Mouse (Mus musculus) neural tube, embryonic 14.5 days (tissue): ENCODE measurements around the gene Trim65. TPM values are rescaled to one million over a fixed set of nuclear protein-coding genes. Genes with fewer than 3 reads are reported as not detected.
A peak's percentile ranks its signal among the peaks of the same experiment; 100 is the strongest.

Source experiments
- ATAC-seq: fragments of 200-750 bp; cut with Nextera tagmentation; 2 replicates; pipeline ENCODE4 v1.8.0; 2017; ENCODE audit warnings: low read depth, mild to moderate bottlenecking, moderate TSS enrichment, moderate library complexity
- H3K27ac ChIP-seq: fragments of 300-500 bp; sonication (generic); 2 replicates; pipeline ENCODE4 v1.5.1; 2014; ENCODE audit warnings: low read depth, mild to moderate bottlenecking, control low read depth, low read length, moderate library complexity, mixed read lengths
- H3K27me3 ChIP-seq: fragments of 300-500 bp; sonication (generic); 2 replicates; pipeline ENCODE4 v1.6.1; 2014; ENCODE audit warnings: low read length; ENCODE audit not compliant: control insufficient read depth, insufficient read depth
- H3K36me3 ChIP-seq: fragments of 300-500 bp; sonication (generic); 2 replicates; pipeline ENCODE4 v1.6.1; 2014; ENCODE audit warnings: low read length, mixed read lengths; ENCODE audit not compliant: control insufficient read depth, insufficient read depth
- H3K4me1 ChIP-seq: fragments of 300-500 bp; sonication (generic); 2 replicates; pipeline ENCODE4 v1.6.1; 2014; ENCODE audit warnings: low read length; ENCODE audit not compliant: control insufficient read depth, insufficient read depth
- H3K4me2 ChIP-seq: fragments of 300-500 bp; sonication (generic); 2 replicates; pipeline ENCODE4 v1.6.1; 2014; ENCODE audit warnings: mild to moderate bottlenecking, low read depth, low read length, control low read depth
- H3K4me3 ChIP-seq: fragments of 300-500 bp; sonication (generic); 2 replicates; pipeline ENCODE4 v1.5.1; 2014; ENCODE audit warnings: low read depth, low read length, control low read depth, mixed read lengths
- H3K9ac ChIP-seq: fragments of 300-500 bp; sonication (generic); replicated peaks from 2 replicates; pipeline ENCODE4 v1.6.1; 2014; ENCODE audit warnings: low read depth, mild to moderate bottlenecking, control low read depth, low read length, mixed read lengths
- H3K9me3 ChIP-seq: fragments of 300-500 bp; sonication (generic); 2 replicates; pipeline ENCODE4 v1.6.1; 2016; ENCODE audit warnings: low read length; ENCODE audit not compliant: control insufficient read depth
- WGBS: fragments of 180-500 bp; shearing (Covaris S2); extraction: QIAGEN DNeasy Blood & Tissue Kit; methylation state at CpG from one replicate; pipeline ENCODE4 v1.1.7; 2014; 5-methylcytosine and 5-hydroxymethylcytosine counted together
- polyA plus RNA-seq: library from polyadenylated mRNA; unstranded; fragments of >200 nt; fragmentation: Nextera tagmentation; extraction: Ambion mirVana; gene quantifications from 2 replicates; pipeline ENCODE4 v1.2.1, GENCODE M21; 2014

The Trim65 gene
- polyA plus RNA-seq, 1 experiment from 2014 or later = 3.1 TPM

GRCm38 (mm10) chr11:116088188-116088587 is 42.7 kb downstream of the Trim65 start:
- H3K9me3 ChIP-seq = no peaks in the 10 kb centered on the region
- 88% methylated on average over 8 of the region's 8 CpGs for WGBS
- H3K36me3 ChIP-seq = peaks cover 8% of the 10 kb centered on the region
- no peak for ATAC-seq
- H3K4me2 ChIP-seq = no peak overlapping the region; the same call in 1 of the 2 replicates
- H3K9ac ChIP-seq = no peak overlapping the region
- peaks cover 8% of the 10 kb centered on the region for H3K4me1 ChIP-seq
- H3K4me3 ChIP-seq = no peak overlapping the region
- no peak overlapping the region for H3K27ac ChIP-seq
- no peaks in the 10 kb centered on the region for H3K27me3 ChIP-seq

GRCm38 (mm10) chr11:116087194-116088130 is 43.5 kb downstream of the Trim65 start:
- H3K27me3 ChIP-seq = no peaks in the 10 kb centered on the region
- peak overlapping the region; percentile 35 for H3K4me3 ChIP-seq
- H3K4me2 ChIP-seq = peak overlapping the region; percentile 47
- peak overlapping the region; percentile 29; the same call in 1 of the 2 replicates for H3K9ac ChIP-seq
- peak; percentile 81 for ATAC-seq
- no peaks in the 10 kb centered on the region for H3K9me3 ChIP-seq
- WGBS = 4% methylated on average over 31 of the region's 31 CpGs
- H3K27ac ChIP-seq = peak overlapping the region; percentile 49
- peaks cover 8% of the 10 kb centered on the region for H3K4me1 ChIP-seq
- peaks cover 13% of the 10 kb centered on the region for H3K36me3 ChIP-seq

- Histone ChIP-seq H3K4me1 (peaks cover 8% of the 10 kb centered on the region), H3K4me3 (peak within 1 kb of the TSS; percentile 35), H3K36me3 (peaks cover 17% of the 10 kb centered on the region), H3K4me2 (peak within 1 kb of the TSS; percentile 61), H3K9me3 (no peaks in the 10 kb centered on the region), H3K9ac (peak within 1 kb of the TSS; percentile 29; the same call in 1 of the 2 replicates), H3K27ac (peak within 1 kb of the TSS; percentile 70), H3K27me3 (no peaks in the 10 kb centered on the region)
- 5% methylated on average over 37 of the region's 43 CpGs for WGBS
- ATAC-seq = peak; percentile 95
Observed at GRCm38 (mm10) chr11:116086258-116087193, 44.4 kb downstream of the Trim65 start, which contains the start of gene Wbp2. Wbp2 (minus strand) TSS chr11:116086995.

GRCm38 (mm10) chr11:116084166-116084565 is 46.8 kb downstream of the Trim65 start:
- no peak for ATAC-seq
- H3K9me3 ChIP-seq = no peaks in the 10 kb centered on the region
- 92% methylated on average over 6 of the region's 6 CpGs for WGBS
- H3K4me1 ChIP-seq = peaks cover 8% of the 10 kb centered on the region
- no peak overlapping the region for H3K4me3 ChIP-seq
- H3K36me3 ChIP-seq = peaks cover 38% of the 10 kb centered on the region
- no peaks in the 10 kb centered on the region for H3K27me3 ChIP-seq
- no peak overlapping the region for H3K27ac ChIP-seq
- H3K4me2 ChIP-seq = no peak overlapping the region
- H3K9ac ChIP-seq = no peak overlapping the region

GRCm38 (mm10) chr11:116083096-116083672 is 47.7 kb downstream of the Trim65 start:
- no peak for ATAC-seq
- Histone ChIP-seq H3K4me3 (no peak overlapping the region), H3K4me2 (no peak overlapping the region), H3K9me3 (no peaks in the 10 kb centered on the region), H3K4me1 (peaks cover 13% of the 10 kb centered on the region), H3K27me3 (no peaks in the 10 kb centered on the region), H3K27ac (no peak overlapping the region), H3K9ac (no peak overlapping the region), H3K36me3 (peaks cover 39% of the 10 kb centered on the region)
- WGBS = 94% methylated on average over 14 of the region's 14 CpGs

GRCm38 (mm10) chr11:116081081-116081480 is 49.8 kb downstream of the Trim65 start:
- no peak for ATAC-seq
- WGBS = 76% methylated on average over 5 of the region's 6 CpGs
- Histone ChIP-seq H3K27me3 (no peaks in the 10 kb centered on the region), H3K9me3 (no peaks in the 10 kb centered on the region), H3K27ac (no peak overlapping the region), H3K36me3 (peaks cover 39% of the 10 kb centered on the region), H3K4me1 (peaks cover 14% of the 10 kb centered on the region), H3K4me3 (no peak overlapping the region), H3K9ac (no peak overlapping the region), H3K4me2 (no peak overlapping the region)

- Histone ChIP-seq H3K9ac (no peak overlapping the region), H3K27ac (no peak overlapping the region), H3K4me2 (no peak overlapping the region), H3K4me3 (no peak overlapping the region), H3K27me3 (no peaks in the 10 kb centered on the region), H3K36me3 (peaks cover 39% of the 10 kb centered on the region), H3K9me3 (no peaks in the 10 kb centered on the region), H3K4me1 (peaks cover 9% of the 10 kb centered on the region; the same call in 1 of the 2 replicates)
- ATAC-seq = no peak
- 76% methylated on average over 10 of the region's 10 CpGs for WGBS
Observed at GRCm38 (mm10) chr11:116079511-116079910, 51.4 kb downstream of the Trim65 start.

- H3K27ac ChIP-seq = no peak overlapping the region
- H3K4me3 ChIP-seq = no peak overlapping the region
- WGBS = 21% methylated on average over 10 of the region's 10 CpGs
- no peaks in the 10 kb centered on the region for H3K9me3 ChIP-seq
- no peak overlapping the region for H3K4me2 ChIP-seq
- H3K4me1 ChIP-seq = peaks cover 9% of the 10 kb centered on the region; the same call in 1 of the 2 replicates
- no peak for ATAC-seq
- H3K27me3 ChIP-seq = no peaks in the 10 kb centered on the region
- peaks cover 37% of the 10 kb centered on the region for H3K36me3 ChIP-seq
- no peak overlapping the region for H3K9ac ChIP-seq
Observed at GRCm38 (mm10) chr11:116078676-116079320, 52.1 kb downstream of the Trim65 start.
